Mouse (Mus musculus) myocyte (in vitro differentiated cells): ENCODE data around the gene C3ar1.

Experiments used
- E2F4 ChIP-seq: IDR thresholded peaks from one replicate; pipeline ENCODE4 v1.6.1; 2011; ENCODE audit warnings: mild to moderate bottlenecking, control low read depth, moderate library complexity; ENCODE audit not compliant: insufficient read depth
- MAX ChIP-seq: IDR thresholded peaks from one replicate; pipeline ENCODE4 v1.6.1; 2011; ENCODE audit warnings: low read depth, mild to moderate bottlenecking, control low read depth

DNA sequence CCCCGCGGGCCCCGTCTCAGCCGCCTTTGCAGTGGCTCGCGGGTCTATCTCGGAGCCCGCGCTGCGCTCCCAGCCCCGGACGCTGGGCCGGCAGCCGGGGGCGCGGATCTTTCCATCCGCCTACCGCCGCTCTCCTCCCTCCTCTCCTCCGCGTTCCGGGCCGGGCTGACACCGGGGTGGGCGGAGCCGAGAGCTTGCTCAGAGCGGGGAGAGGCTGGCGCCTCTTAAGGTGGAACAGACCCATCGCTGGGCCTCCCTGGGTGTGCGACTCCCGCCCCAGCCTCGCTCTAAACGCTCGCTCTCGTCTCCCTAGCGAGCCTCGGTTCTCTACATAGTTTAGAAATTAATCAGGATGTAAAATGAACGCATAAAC lies 44.7 kb downstream of the C3ar1 start:
- TF ChIP-seq MAX (no peak), E2F4 (no peak)
